ENCODE assay signal across 12 mouse cellular contexts in genomic region chr17:90452770-90453169, GRCm38 (mm10).
DNase-seq lines count a peak whose midpoint lies in the region; ATAC-seq lines count a peak whose summit lies in the region.
"Had no signal": no experiment of that assay in that cellular context is flagged by ENCODE, and none has a peak within 500 bp of the region (broad histone marks: within the 10 kb centered on the region; RNA-seq: fewer than 3 reads in every experiment).

No protein-coding gene starts in this region.

- peaks cover 18% of the 10 kb centered on the region for H3K4me1 ChIP-seq in limb, embryonic 13.5 days
- peaks cover 20% of the 10 kb centered on the region for H3K4me1 ChIP-seq in limb, embryonic 10.5 days
- peaks cover 21% of the 10 kb centered on the region; the same call in 1 of the 2 replicates for H3K4me1 ChIP-seq in hindbrain, embryonic 14.5 days (replicated peaks; ENCODE audit: control insufficient read depth, insufficient read depth, low read length)
- peaks cover 5% of the 10 kb centered on the region; the same call in 1 of the 2 replicates for H3K4me1 ChIP-seq in neural tube, embryonic 14.5 days (ENCODE audit: control insufficient read depth, insufficient read depth, low read length)
- no peaks in the 10 kb centered on the region for H3K4me1 ChIP-seq in heart, embryonic 11.5 days (ENCODE audit: control insufficient read depth, insufficient read depth, low read length)

- H3K36me3 ChIP-seq in limb, embryonic 13.5 days = no peaks in the 10 kb centered on the region
- H3K36me3 ChIP-seq in limb, embryonic 10.5 days = no peaks in the 10 kb centered on the region
- 0 out of 2 replicates have a peak, but pooled peaks cover 3% of the 10 kb centered on the region for H3K36me3 ChIP-seq in hindbrain, embryonic 14.5 days (replicated peaks; ENCODE audit: control insufficient read depth, insufficient read depth)
- no peaks in the 10 kb centered on the region for H3K36me3 ChIP-seq in neural tube, embryonic 14.5 days (ENCODE audit: control insufficient read depth, insufficient read depth, low read length)
- H3K36me3 ChIP-seq in heart, embryonic 11.5 days (ENCODE audit: control insufficient read depth, insufficient read depth, low read length) = no peaks in the 10 kb centered on the region

- no peak overlapping the region for H3K27ac ChIP-seq in limb, embryonic 13.5 days
- no peak overlapping the region for H3K27ac ChIP-seq in limb, embryonic 10.5 days
- peak overlapping the region; percentile 71 for H3K27ac ChIP-seq in hindbrain, embryonic 14.5 days
- peak overlapping the region; percentile 91 for H3K27ac ChIP-seq in neural tube, embryonic 14.5 days (ENCODE audit: low read depth, low read length)
- no peak overlapping the region for H3K27ac ChIP-seq in heart, embryonic 11.5 days (ENCODE audit: low read depth, low read length)

- H3K27me3 ChIP-seq in limb, embryonic 13.5 days = peaks cover 43% of the 10 kb centered on the region
- peaks cover 47% of the 10 kb centered on the region for H3K27me3 ChIP-seq in limb, embryonic 10.5 days (ENCODE audit: low read depth, poor library complexity, severe bottlenecking)
- H3K27me3 ChIP-seq in hindbrain, embryonic 14.5 days (ENCODE audit: control insufficient read depth, insufficient read depth, low read length) = no peaks in the 10 kb centered on the region
- no peaks in the 10 kb centered on the region for H3K27me3 ChIP-seq in neural tube, embryonic 14.5 days (ENCODE audit: control insufficient read depth, insufficient read depth, low read length)
- peaks cover 28% of the 10 kb centered on the region for H3K27me3 ChIP-seq in heart, embryonic 11.5 days (ENCODE audit: control insufficient read depth, insufficient read depth, low read length)
- H3K27me3 ChIP-seq: CH12.LX had no signal

- no peaks in the 10 kb centered on the region for H3K9me3 ChIP-seq in limb, embryonic 13.5 days
- no peaks in the 10 kb centered on the region for H3K9me3 ChIP-seq in limb, embryonic 10.5 days (replicated peaks)
- no peaks in the 10 kb centered on the region for H3K9me3 ChIP-seq in hindbrain, embryonic 14.5 days (ENCODE audit: control insufficient read depth, low read length)
- no peaks in the 10 kb centered on the region for H3K9me3 ChIP-seq in neural tube, embryonic 14.5 days (ENCODE audit: control insufficient read depth, low read length)
- H3K9me3 ChIP-seq in heart, embryonic 11.5 days (replicated peaks; ENCODE audit: control insufficient read depth, low read length) = no peaks in the 10 kb centered on the region

- DNase-seq in limb, embryonic 10.5 days (ENCODE audit: low spot score) = no peak
- DNase-seq in cerebellum, adult 8-10 months = peak; percentile 45
- DNase-seq in hindbrain, embryonic 14.5 days (ENCODE audit: low spot score) = peak; percentile 36
- DNase-seq in heart, adult 11 months = no peak
- DNase-seq: gastrocnemius, postnatal 25 days; kidney, adult 2 months; lung, adult 18-20 months had no signal

- H3K9ac ChIP-seq in limb, embryonic 13.5 days = no peak overlapping the region
- peak overlapping the region; percentile 51 for H3K9ac ChIP-seq in hindbrain, embryonic 14.5 days
- peak overlapping the region; percentile 56; the same call in 1 of the 2 replicates for H3K9ac ChIP-seq in neural tube, embryonic 14.5 days (replicated peaks; ENCODE audit: low read depth, low read length)
- no peak overlapping the region for H3K9ac ChIP-seq in heart, embryonic 11.5 days (ENCODE audit: low read depth, low read length)

- H3K4me3 ChIP-seq in limb, embryonic 13.5 days = no peak overlapping the region
- H3K4me3 ChIP-seq in limb, embryonic 10.5 days = no peak overlapping the region
- peak overlapping the region; percentile 64 for H3K4me3 ChIP-seq in hindbrain, embryonic 14.5 days (replicated peaks; ENCODE audit: low read length)
- peak overlapping the region; percentile 66 for H3K4me3 ChIP-seq in neural tube, embryonic 14.5 days (ENCODE audit: low read depth, low read length)
- no peak overlapping the region for H3K4me3 ChIP-seq in heart, embryonic 11.5 days (ENCODE audit: low read depth, low read length)

- 0 out of 2 replicates have a peak overlapping the region, but pooled peaks have one; percentile 12 for H3K4me2 ChIP-seq in limb, embryonic 13.5 days (replicated peaks)
- peak overlapping the region; percentile 56 for H3K4me2 ChIP-seq in hindbrain, embryonic 14.5 days (replicated peaks)
- peak overlapping the region; percentile 64 for H3K4me2 ChIP-seq in neural tube, embryonic 14.5 days (ENCODE audit: low read depth, low read length)
- no peak overlapping the region for H3K4me2 ChIP-seq in heart, embryonic 11.5 days

- WGBS in limb, embryonic 13.5 days = 72% methylated on average over 2 of the region's 2 CpGs
- WGBS in limb, embryonic 10.5 days = 87% methylated on average over 2 of the region's 2 CpGs
- WGBS in hindbrain, embryonic 14.5 days = 66% methylated on average over 2 of the region's 2 CpGs
- WGBS in neural tube, embryonic 14.5 days = 47% methylated on average over 2 of the region's 2 CpGs
- WGBS in heart, embryonic 11.5 days (ENCODE audit: insufficient replicate concordance) = 65% methylated on average over 2 of the region's 2 CpGs

- no peak for ATAC-seq in limb, embryonic 13.5 days (ENCODE audit: low FRiP score, low read depth)
- no peak for ATAC-seq in hindbrain, embryonic 14.5 days (ENCODE audit: low FRiP score)
- peak; percentile 13; the same call in 1 of the 2 replicates for ATAC-seq in neural tube, embryonic 14.5 days (ENCODE audit: low read depth)
- ATAC-seq in megakaryocyte, adult 5-6 weeks (ENCODE audit: poor library complexity, severe bottlenecking) = no peak
- no peak for ATAC-seq in heart, embryonic 11.5 days (replicated peaks; ENCODE audit: insufficient number of reproducible peaks, low FRiP score, low TSS enrichment)

Comparison
In these comparisons a context has a peak if more than half of its experiments do, and no peak if none do; other contexts are left out.
1. H3K27ac ChIP-seq: peak in hindbrain, embryonic 14.5 days (single experiment) and neural tube, embryonic 14.5 days (single experiment); none in limb, embryonic 13.5 days (single experiment), limb, embryonic 10.5 days (single experiment) and heart, embryonic 11.5 days (single experiment).
2. H3K4me3 ChIP-seq: peak in hindbrain, embryonic 14.5 days (single experiment) and neural tube, embryonic 14.5 days (single experiment); none in limb, embryonic 13.5 days (single experiment), limb, embryonic 10.5 days (single experiment) and heart, embryonic 11.5 days (single experiment).
3. H3K9ac ChIP-seq: peak in hindbrain, embryonic 14.5 days (single experiment) and neural tube, embryonic 14.5 days (single experiment); none in limb, embryonic 13.5 days (single experiment) and heart, embryonic 11.5 days (single experiment).
4. DNase-seq: peak in cerebellum, adult 8-10 months (single experiment) and hindbrain, embryonic 14.5 days (single experiment); none in limb, embryonic 10.5 days (single experiment) and heart, adult 11 months (single experiment).